Mouse (Mus musculus) CH12.LX (cell line): Measurements from ENCODE around the gene Itga9. TPM values are rescaled to one million over a fixed set of nuclear protein-coding genes. Genes with fewer than 3 reads are reported as not detected.

Source experiments
- DNase-seq: peaks from one replicate; pipeline ENCODE4 v3.0.0-alpha.2; 2013; ENCODE audit errors: extremely low read depth
- H3K27ac ChIP-seq: 2 replicates; pipeline ENCODE4 v1.5.1; 2012; ENCODE audit warnings: low read depth, mild to moderate bottlenecking, control low read depth, moderate library complexity; ENCODE audit not compliant: insufficient read depth
- H3K27me3 ChIP-seq: replicated peaks from 2 replicates; pipeline ENCODE3; 2012; ENCODE audit warnings: inconsistent platforms
- H3K36me3 ChIP-seq, 2 experiments: replicated peaks in 1 of 2; 2 replicates each; pipeline versions ENCODE3 to v1.6.1; 2012; ENCODE audit warnings: inconsistent platforms in 1 of 2, low read length in 1 of 2, mild to moderate bottlenecking in 1 of 2, mixed read lengths in 1 of 2, moderate library complexity in 1 of 2; ENCODE audit not compliant: control insufficient read depth in 1 of 2, insufficient read depth in 1 of 2
- H3K4me1 ChIP-seq, 2 experiments: 2 replicates each; pipeline ENCODE4 v1.6.1; 2012; ENCODE audit warnings: inconsistent platforms in 1 of 2, moderate library complexity in 1 of 2; ENCODE audit not compliant: insufficient read depth in 2 of 2, control insufficient read depth in 1 of 2
- H3K4me2 ChIP-seq: 2 replicates; pipeline ENCODE4 v1.6.1; 2012; ENCODE audit warnings: low read depth, mild to moderate bottlenecking, control low read depth; ENCODE audit not compliant: poor library complexity, insufficient read depth, severe bottlenecking
- H3K4me3 ChIP-seq, 3 experiments: fragments of 150-350 bp in 1 of 3; sonication (generic) in 1 of 3; replicated peaks in 1 of 3; 2 replicates each; pipeline versions ENCODE3 to v1.5.1; 2011 to 2012; ENCODE audit warnings: low read depth in 2 of 3, low read length in 2 of 3, mild to moderate bottlenecking in 2 of 3, moderate library complexity in 2 of 3, control low read depth in 1 of 3, improper control_type of control experiment in 1 of 3, inconsistent platforms in 1 of 3, mixed read lengths in 1 of 3; ENCODE audit not compliant: poor library complexity in 1 of 3
- H3K79me2 ChIP-seq: replicated peaks from 2 replicates; pipeline ENCODE4 v1.6.1; 2012; ENCODE audit warnings: mild to moderate bottlenecking, moderate library complexity; ENCODE audit not compliant: control insufficient read depth, poor library complexity, insufficient read depth, severe bottlenecking; ENCODE audit errors: extremely low read depth
- H3K9ac ChIP-seq: 2 replicates; pipeline ENCODE4 v1.6.1; 2012; ENCODE audit warnings: low read depth, mild to moderate bottlenecking, control low read depth, moderate library complexity; ENCODE audit not compliant: insufficient read depth
- H3K9me3 ChIP-seq: replicated peaks from 2 replicates; pipeline ENCODE3; 2012; ENCODE audit warnings: low read length, inconsistent platforms, mixed read lengths
- BHLHE40 ChIP-seq: IDR thresholded peaks from 2 replicates; pipeline ENCODE4 v1.6.1; 2011; ENCODE audit warnings: mild to moderate bottlenecking, low read depth, low read length, improper control_type of control experiment
- CHD1 ChIP-seq: IDR thresholded peaks from 2 replicates; pipeline ENCODE4 v1.6.1; 2012; ENCODE audit warnings: low read depth, low read length, improper control_type of control experiment, inconsistent platforms
- CTCF ChIP-seq, 2 experiments: IDR thresholded peaks in 1 of 2; conservative IDR thresholded peaks in 1 of 2; 2 replicates each; pipeline ENCODE4 v1.5.1; 2011 to 2012; ENCODE audit warnings: low read depth in 2 of 2, low read length in 2 of 2, improper control_type of control experiment in 1 of 2, inconsistent platforms in 1 of 2, mild to moderate bottlenecking in 1 of 2, moderate library complexity in 1 of 2
- E2F4 ChIP-seq: IDR thresholded peaks from 2 replicates; pipeline ENCODE4 v1.6.1; 2011; ENCODE audit warnings: low read depth, low read length, improper control_type of control experiment; ENCODE audit not compliant: insufficient replicate concordance
- ELF1 ChIP-seq: IDR thresholded peaks from 2 replicates; pipeline ENCODE4 v1.6.1; 2014; ENCODE audit warnings: low read depth, mild to moderate bottlenecking, inconsistent platforms, low read length, improper control_type of control experiment
- ETS1 ChIP-seq: conservative IDR thresholded peaks from 2 replicates; pipeline ENCODE4 v1.6.1; 2012; ENCODE audit warnings: low read depth, mild to moderate bottlenecking, inconsistent platforms, low read length, improper control_type of control experiment, moderate library complexity
- GABPA ChIP-seq: IDR thresholded peaks from 2 replicates; pipeline ENCODE4 v1.6.1; 2012; ENCODE audit warnings: low read depth, low read length, improper control_type of control experiment, inconsistent platforms; ENCODE audit not compliant: insufficient replicate concordance
- HCFC1 ChIP-seq: IDR thresholded peaks from 2 replicates; pipeline ENCODE4 v1.6.1; 2012; ENCODE audit warnings: low read depth, mild to moderate bottlenecking, inconsistent platforms, low read length, improper control_type of control experiment
- IRF4 ChIP-seq: IDR thresholded peaks from 2 replicates; pipeline ENCODE4 v1.6.1; 2014; ENCODE audit warnings: low read depth, mild to moderate bottlenecking, inconsistent platforms, low read length, improper control_type of control experiment
- JUN ChIP-seq: IDR thresholded peaks from 2 replicates; pipeline ENCODE4 v1.6.1; 2011; ENCODE audit warnings: low read depth, mild to moderate bottlenecking, low read length, improper control_type of control experiment, moderate library complexity; ENCODE audit not compliant: insufficient read depth
- JUND ChIP-seq: conservative IDR thresholded peaks from 2 replicates; pipeline ENCODE4 v1.6.1; 2011; ENCODE audit warnings: low read depth, low read length, improper control_type of control experiment
- KAT2A ChIP-seq: IDR thresholded peaks from 2 replicates; pipeline ENCODE4 v1.6.1; 2012; ENCODE audit warnings: low read length, improper control_type of control experiment, inconsistent platforms; ENCODE audit not compliant: insufficient replicate concordance
- MAX ChIP-seq: IDR thresholded peaks from 2 replicates; pipeline ENCODE4 v1.6.1; 2011; ENCODE audit warnings: low read length, improper control_type of control experiment
- MAZ ChIP-seq: IDR thresholded peaks from 2 replicates; pipeline ENCODE4 v1.6.1; 2012; ENCODE audit warnings: low read depth, mild to moderate bottlenecking, inconsistent platforms, low read length, improper control_type of control experiment, moderate library complexity
- MEF2A ChIP-seq: IDR thresholded peaks from 2 replicates; pipeline ENCODE4 v1.6.1; 2014; ENCODE audit warnings: low read depth, mild to moderate bottlenecking, inconsistent platforms, low read length, improper control_type of control experiment, borderline replicate concordance
- MXI1 ChIP-seq: IDR thresholded peaks from 2 replicates; pipeline ENCODE4 v1.6.1; 2011; ENCODE audit warnings: mild to moderate bottlenecking, low read depth, low read length, improper control_type of control experiment
- MYC ChIP-seq: IDR thresholded peaks from 2 replicates; pipeline ENCODE4 v1.6.1; 2011; ENCODE audit warnings: low read depth, mild to moderate bottlenecking, improper control_type of control experiment, low read length
- NELFE ChIP-seq: IDR thresholded peaks from 2 replicates; pipeline ENCODE4 v1.6.1; 2011; ENCODE audit warnings: low read depth, low read length, improper control_type of control experiment
- NRF1 ChIP-seq: IDR thresholded peaks from 2 replicates; pipeline ENCODE4 v1.6.1; 2014; ENCODE audit warnings: low read depth, mild to moderate bottlenecking, inconsistent platforms, low read length, improper control_type of control experiment, moderate library complexity
- POLR2A ChIP-seq: IDR thresholded peaks from 2 replicates; pipeline ENCODE4 v1.6.1; 2011; ENCODE audit warnings: low read depth, mild to moderate bottlenecking, improper control_type of control experiment, low read length
- POLR2AphosphoS2 ChIP-seq: IDR thresholded peaks from 2 replicates; pipeline ENCODE4 v1.6.1; 2011; ENCODE audit warnings: low read depth, low read length, improper control_type of control experiment
- RAD21 ChIP-seq: IDR thresholded peaks from 2 replicates; pipeline ENCODE4 v1.6.1; 2011; ENCODE audit warnings: low read depth, mild to moderate bottlenecking, low read length, improper control_type of control experiment, moderate library complexity
- TBP ChIP-seq: conservative IDR thresholded peaks from 2 replicates; pipeline ENCODE4 v1.6.1; 2011; ENCODE audit warnings: low read depth, low read length, improper control_type of control experiment
- UBTF ChIP-seq: IDR thresholded peaks from 2 replicates; pipeline ENCODE4 v1.6.1; 2012; ENCODE audit warnings: low read depth, mild to moderate bottlenecking, inconsistent platforms, low read length, improper control_type of control experiment, moderate library complexity
- ZC3H11A ChIP-seq: IDR thresholded peaks from 2 replicates; pipeline ENCODE4 v1.6.1; 2012; ENCODE audit warnings: low read depth, mild to moderate bottlenecking, inconsistent platforms, low read length, improper control_type of control experiment
- ZKSCAN1 ChIP-seq: IDR thresholded peaks from 2 replicates; pipeline ENCODE4 v1.6.1; 2012; ENCODE audit warnings: low read depth, inconsistent platforms, low read length, improper control_type of control experiment, borderline replicate concordance
- ZMIZ1 ChIP-seq: IDR thresholded peaks from 2 replicates; pipeline ENCODE4 v1.6.1; 2012; ENCODE audit warnings: low read depth, mild to moderate bottlenecking, inconsistent platforms, low read length, improper control_type of control experiment
- dilution Hi-C: fragments of 300-500 bp; cut with MboI; formaldehyde crosslinking; loops from 2 replicates; pipeline ENCODE4 v1.14.3; 2020; ENCODE audit warnings: low sequenced_read_pairs; ENCODE audit not compliant: extremely low pct_unique_long_range_greater_than_20kb, extremely low pct_ligation_motif_present
- in situ Hi-C: fragments of 300-500 bp; cut with MboI; formaldehyde crosslinking; loops from 3 replicates; pipeline ENCODE4 v1.14.3; 2019; ENCODE audit warnings: low sequenced_read_pairs, low pct_ligation_motif_present, low pct_unique_long_range_greater_than_20kb, mixed read lengths
- polyA plus RNA-seq: library from polyadenylated mRNA; unstranded; fragments of >175 nt; gene quantifications from 2 replicates; pipeline ENCODE4 v1.2.1, GENCODE M21; 2012; ENCODE audit warnings: low read depth; ENCODE audit not compliant: insufficient read length
- total RNA-seq, 2 experiments: library from RNA; depleted of rRNA; stranded (reverse); fragments of 300-350 nt in 1 of 2; fragments of >200 nt in 1 of 2; gene quantifications; 2 replicates each; pipeline ENCODE4 v1.2.3; 2012 to 2014

Gene Itga9
- total and polyA plus RNA-seq, 3 experiments: 0.19 TPM; not detected in 2

DNA sequence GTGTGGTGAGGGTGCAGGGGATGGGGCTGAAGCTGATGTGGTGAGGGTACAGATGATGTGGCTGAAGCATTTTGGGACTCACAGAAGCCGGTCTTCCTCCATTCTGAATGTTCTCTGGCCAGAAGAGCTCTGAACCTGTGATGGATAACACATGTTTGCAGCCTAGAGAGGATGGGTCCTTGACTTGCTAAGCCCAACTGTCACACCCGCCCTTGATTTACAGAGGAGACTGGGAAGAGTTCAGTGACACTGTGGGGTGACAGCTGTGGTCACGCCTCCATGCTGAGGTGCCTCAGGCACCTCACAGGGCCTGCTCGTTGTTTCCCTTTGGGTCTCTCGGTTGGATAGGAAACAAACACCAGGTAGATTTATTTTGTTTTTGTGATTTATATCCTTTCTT lies 238.5 kb downstream of the Itga9 start:
- dilution Hi-C loops: no loop called here
- Histone ChIP-seq H3K36me3 (no peaks in the 10 kb centered on the region), H3K4me1 (peaks cover 0 to 10% of the 10 kb centered on the region in 2 experiments; a peak in 2 of 4 replicates), H3K9ac (no peak overlapping the region), H3K4me3 (no peak overlapping the region), H3K4me2 (no peak overlapping the region; the same call in 1 of the 2 replicates), H3K27me3 (peaks cover 28% of the 10 kb centered on the region), H3K9me3 (no peaks in the 10 kb centered on the region), H3K27ac (no peak overlapping the region), H3K79me2 (no peaks in the 10 kb centered on the region)
- TF ChIP-seq MEF2A (no peak), NELFE (no peak), MXI1 (no peak), MAZ (no peak), CHD1 (no peak), POLR2AphosphoS2 (no peak), JUND (no peak), ELF1 (no peak), POLR2A (no peak), BHLHE40 (no peak), IRF4 (no peak), JUN (no peak), ZC3H11A (no peak), E2F4 (no peak), MYC (no peak), ZKSCAN1 (no peak), HCFC1 (no peak), ETS1 (no peak), ZMIZ1 (no peak)
- DNase-seq: no peak
- in situ Hi-C loops: no loop called here

DNA sequence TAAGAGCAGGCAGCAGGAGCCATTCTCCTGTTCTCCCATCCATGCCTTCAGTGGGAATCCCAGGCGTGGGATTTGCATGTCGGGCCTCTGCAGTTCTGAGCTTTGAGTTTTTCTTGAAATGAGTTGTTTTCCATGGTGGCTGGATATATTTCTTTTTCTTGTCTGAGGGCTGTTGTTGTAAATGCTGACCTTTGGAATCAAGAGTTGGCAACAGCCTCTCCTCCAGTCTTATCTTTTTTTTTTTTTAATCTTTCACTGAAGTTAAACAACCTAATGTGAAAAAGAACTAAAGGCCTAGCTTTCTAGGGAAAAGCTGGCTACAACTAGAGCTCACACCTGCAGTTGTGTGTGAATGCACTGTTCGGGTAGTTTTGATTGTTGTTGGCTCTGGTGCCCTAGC lies 240.3 kb downstream of the Itga9 start:
- no peak for TF ChIP-seq MEF2A
- TF ChIP-seq MAX: no peak
- no peak for TF ChIP-seq NRF1
- TF ChIP-seq UBTF: no peak
- TF ChIP-seq CHD1: no peak
- no peak for TF ChIP-seq RAD21
- TF ChIP-seq IRF4: no peak
- TF ChIP-seq BHLHE40: no peak
- no peak for TF ChIP-seq E2F4
- TF ChIP-seq ZC3H11A: no peak
- TF ChIP-seq CTCF (conservative IDR thresholded peaks at IDR 0.05 in 1 of 2, IDR thresholded peaks at IDR 0.05 in 1 of 2; ENCODE audit: low read depth in 2 of 2, low read length in 2 of 2): no peak
- TF ChIP-seq POLR2AphosphoS2: no peak
- TF ChIP-seq TBP: no peak
- TF ChIP-seq MYC: no peak
- no peak for TF ChIP-seq KAT2A
- no peak for TF ChIP-seq GABPA
- in situ Hi-C loops (no loop called here), dilution Hi-C loops (no loop called here)
- Histone ChIP-seq H3K9me3 (no peaks in the 10 kb centered on the region), H3K79me2 (no peaks in the 10 kb centered on the region), H3K4me1 (peaks cover 0 to 10% of the 10 kb centered on the region in 2 experiments; a peak in 2 of 4 replicates), H3K4me3 (no peak overlapping the region), H3K4me2 (no peak overlapping the region), H3K36me3 (no peaks in the 10 kb centered on the region), H3K27me3 (peaks cover 13% of the 10 kb centered on the region), H3K27ac (no peak overlapping the region), H3K9ac (no peak overlapping the region)
- DNase-seq: no peak
